ENCODE assay signal across 8 mouse cellular contexts in the genomic region with DNA sequence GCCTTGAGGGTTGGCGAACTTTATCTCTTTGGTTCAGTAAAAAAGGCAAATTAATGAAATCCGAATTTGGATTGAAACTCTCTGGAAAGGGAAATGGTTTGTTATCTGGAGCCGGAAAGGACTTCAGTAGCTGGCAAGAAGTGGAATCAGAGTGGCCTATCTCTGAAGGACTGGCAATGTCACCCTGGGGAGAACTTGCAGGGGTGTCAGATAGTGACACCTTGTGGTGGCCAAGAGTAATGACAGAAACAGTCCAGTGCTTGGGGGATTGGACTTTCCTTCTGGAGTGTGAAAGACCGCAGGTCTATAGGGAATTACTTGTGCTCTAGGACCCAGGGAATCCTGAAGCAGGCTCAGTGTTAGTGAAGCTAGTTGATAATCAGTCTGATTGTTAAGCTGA. TPM values are rescaled to one million over a fixed set of nuclear protein-coding genes. Genes with fewer than 3 reads are reported as not detected.
DNase-seq lines count a peak whose midpoint lies in the region; ATAC-seq lines count a peak whose summit lies in the region.

No protein-coding gene starts in this region.

- H3K36me3 ChIP-seq in kidney, embryonic 14.5 days (ENCODE audit: control insufficient read depth, insufficient read depth, low read length), result no peaks in the 10 kb centered on the region

- intact Hi-C loops in gastrocnemius, postnatal 14 days (cut with DNase I; ENCODE audit: low total_unique reads), result loop anchor here (5.0 kb wide), 1 partner anchor 107 kb away; no protein-coding TSS in a partner anchor

- WGBS in kidney, embryonic 14.5 days, result 27% methylated on average over 4 of the region's 4 CpGs

- peak; percentile 84 for ATAC-seq in CD4-positive, CD25-positive, alpha-beta regulatory T cell, adult 4 months
- ATAC-seq in granulocyte monocyte progenitor cell, adult 5-6 weeks (replicated peaks; ENCODE audit: poor library complexity, severe bottlenecking), result peak; percentile 90
- peak; percentile 60; the same call in 1 of the 2 replicates for ATAC-seq in kidney, embryonic 14.5 days (ENCODE audit: low FRiP score, low TSS enrichment)
- ATAC-seq in megakaryocyte, adult 5-6 weeks (ENCODE audit: poor library complexity, severe bottlenecking), result peak; percentile 85

- peak; percentile 23 for DNase-seq in gastrocnemius, postnatal 14 days
- no peak for DNase-seq in gastrocnemius, postnatal 25 days
- DNase-seq in cerebellum, adult 8-10 months, result peak; percentile 44
- DNase-seq in yolk sac, embryonic 10.5 days (ENCODE audit: low spot score), result peak; percentile 62

- H3K4me1 ChIP-seq in kidney, embryonic 14.5 days (ENCODE audit: control insufficient read depth, insufficient read depth, low read length), result no peaks in the 10 kb centered on the region

- H3K27ac ChIP-seq in kidney, embryonic 14.5 days (ENCODE audit: low read depth, low read length), result no peak overlapping the region

- H3K4me2 ChIP-seq in kidney, embryonic 14.5 days (replicated peaks; ENCODE audit: low read depth, low read length), result no peak overlapping the region

- no peak overlapping the region for H3K9ac ChIP-seq in kidney, embryonic 14.5 days (ENCODE audit: low read depth, low read length)

- H3K9me3 ChIP-seq in kidney, embryonic 14.5 days (ENCODE audit: control insufficient read depth, low read length), result no peaks in the 10 kb centered on the region

- H3K27me3 ChIP-seq in kidney, embryonic 14.5 days (ENCODE audit: control insufficient read depth, insufficient read depth, low read length), result no peaks in the 10 kb centered on the region

- H3K4me3 ChIP-seq in kidney, embryonic 14.5 days (ENCODE audit: low read length), result no peak overlapping the region

RNA-seq across cellular contexts. Expression of a gene that starts 11.0 kb away (rescaled TPM):
- total RNA-seq in gastrocnemius, postnatal 14 days (2021), result 1 to 10 TPM; 1.5 to 2.8 TPM
- total RNA-seq in gastrocnemius, postnatal 25 days (2021), result 1 to 10 TPM; 1.5 to 1.6 TPM
- polyA plus RNA-seq in CD4-positive, CD25-positive, alpha-beta regulatory T cell, adult 4 months (2017; shearing (Covaris generic)), result 1 to 10 TPM; 3.8 to 4.2 TPM
- 5.5 and 6.4 TPM in 2 replicates for total RNA-seq in granulocyte monocyte progenitor cell, adult 5-6 weeks (2014; fragmentation: Nextera tagmentation)
- 5.6 and 6.9 TPM in 2 replicates for total RNA-seq in granulocyte monocyte progenitor cell, adult 5-6 weeks (2017)
- polyA plus RNA-seq in kidney, embryonic 14.5 days (2014; fragmentation: Nextera tagmentation; extraction: Ambion mirVana), result 2.8 and 4.0 TPM in 2 replicates
- 1.6 and 2.0 TPM in 2 replicates for total RNA-seq in megakaryocyte, adult 5-6 weeks (2015)
- 1.5 and 2.9 TPM in 2 replicates for total RNA-seq in megakaryocyte, adult 5-6 weeks (2017)

RNA-seq across cellular contexts. Expression of a gene that starts 23.9 kb away (rescaled TPM):
- 10 to 100 TPM; 28.9 to 36.1 TPM for total RNA-seq in gastrocnemius, postnatal 14 days (2021)
- 10 to 100 TPM; 16.8 to 18.8 TPM for total RNA-seq in gastrocnemius, postnatal 25 days (2021)
- 100 to 1,000 TPM; 187 to 284 TPM for polyA plus RNA-seq in CD4-positive, CD25-positive, alpha-beta regulatory T cell, adult 4 months (2017; shearing (Covaris generic))
- 89.6 and 92.9 TPM in 2 replicates for total RNA-seq in granulocyte monocyte progenitor cell, adult 5-6 weeks (2014; fragmentation: Nextera tagmentation)
- 85.5 and 95.4 TPM in 2 replicates for total RNA-seq in granulocyte monocyte progenitor cell, adult 5-6 weeks (2017)
- 61.0 and 110 TPM in 2 replicates for polyA plus RNA-seq in kidney, embryonic 14.5 days (2014; fragmentation: Nextera tagmentation; extraction: Ambion mirVana)
- 246 and 291 TPM in 2 replicates for total RNA-seq in megakaryocyte, adult 5-6 weeks (2015)
- total RNA-seq in megakaryocyte, adult 5-6 weeks (2017), result 287 and 303 TPM in 2 replicates

RNA-seq across cellular contexts. Expression of a gene that starts 51.4 kb away (rescaled TPM):
- total RNA-seq in gastrocnemius, postnatal 14 days (2021), result 1 to 10 TPM; 3.7 to 4.1 TPM
- total RNA-seq in gastrocnemius, postnatal 25 days (2021), result 1 to 10 TPM; 3.1 to 4.2 TPM
- 10 to 100 TPM; 20.6 to 33.8 TPM for polyA plus RNA-seq in CD4-positive, CD25-positive, alpha-beta regulatory T cell, adult 4 months (2017; shearing (Covaris generic))
- total RNA-seq in granulocyte monocyte progenitor cell, adult 5-6 weeks (2014; fragmentation: Nextera tagmentation), result 23.6 and 33.8 TPM in 2 replicates
- total RNA-seq in granulocyte monocyte progenitor cell, adult 5-6 weeks (2017), result 27.2 and 31.5 TPM in 2 replicates
- polyA plus RNA-seq in kidney, embryonic 14.5 days (2014; fragmentation: Nextera tagmentation; extraction: Ambion mirVana), result 32.7 and 38.1 TPM in 2 replicates
- total RNA-seq in megakaryocyte, adult 5-6 weeks (2015), result 5.8 and 6.0 TPM in 2 replicates
- total RNA-seq in megakaryocyte, adult 5-6 weeks (2017), result 6.4 and 9.7 TPM in 2 replicates

RNA-seq across cellular contexts. Expression of a gene that starts 55.2 kb away (rescaled TPM):
- total RNA-seq in gastrocnemius, postnatal 14 days (2021), result 1 to 10 TPM; 1.7 to 4.5 TPM
- total RNA-seq in gastrocnemius, postnatal 25 days (2021), result 1 to 10 TPM; 2.2 to 2.7 TPM
- 10 to 100 TPM; 79.7 to 81.7 TPM for polyA plus RNA-seq in CD4-positive, CD25-positive, alpha-beta regulatory T cell, adult 4 months (2017; shearing (Covaris generic))
- total RNA-seq in granulocyte monocyte progenitor cell, adult 5-6 weeks (2014; fragmentation: Nextera tagmentation), result 5.0 TPM in 1 of 2 replicates, not detected in the other
- 1.4 TPM in 1 of 2 replicates, not detected in the other for total RNA-seq in granulocyte monocyte progenitor cell, adult 5-6 weeks (2017)
- 9.4 and 14.3 TPM in 2 replicates for polyA plus RNA-seq in kidney, embryonic 14.5 days (2014; fragmentation: Nextera tagmentation; extraction: Ambion mirVana)
- 6.1 and 9.2 TPM in 2 replicates for total RNA-seq in megakaryocyte, adult 5-6 weeks (2015)
- total RNA-seq in megakaryocyte, adult 5-6 weeks (2017), result 0.59 and 1.3 TPM in 2 replicates
